Mouse (Mus musculus): ENCODE results near the gene Tomm7. TPM values are rescaled to one million over a fixed set of nuclear protein-coding genes. Genes with fewer than 3 reads are reported as not detected.
A peak's percentile ranks its signal among the peaks of the same experiment; 100 is the strongest.

The Tomm7 gene
- polyA plus RNA-seq, 1 experiment from 2014 or later = 118 TPM

DNA sequence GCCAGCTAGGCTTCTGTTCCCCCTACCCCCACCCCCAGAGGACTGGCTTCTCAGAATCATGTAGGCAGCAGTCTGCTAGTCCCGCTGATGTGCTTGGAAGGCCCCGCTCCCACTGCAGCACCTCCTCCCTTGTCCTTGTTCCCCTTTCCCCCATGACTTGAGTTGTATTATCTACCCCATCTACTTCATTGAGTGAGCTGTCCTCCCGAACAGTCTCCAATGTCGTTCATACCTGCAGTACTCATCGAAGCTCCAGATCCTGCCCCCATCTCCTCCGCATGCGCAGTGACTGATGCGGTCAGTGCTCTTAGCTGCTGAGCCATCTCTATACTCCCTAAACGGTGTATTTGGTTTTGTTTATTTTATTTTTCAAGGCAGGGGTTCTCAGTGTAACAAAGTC, 17.8 kb upstream of the Tomm7 start:
- no peak overlapping the region for H3K4me2 ChIP-seq (replicated peaks; ENCODE audit: low read depth)
- 86% methylated on average over 9 of the region's 9 CpGs for WGBS
- no peak overlapping the region for H3K27ac ChIP-seq (ENCODE audit: low read depth, low read length)
- no peaks in the 10 kb centered on the region for H3K27me3 ChIP-seq (replicated peaks; ENCODE audit: control insufficient read depth, insufficient read depth, low read length)
- TF ChIP-seq CTCF (IDR thresholded peaks at IDR 0.05; ENCODE audit: low read depth) = no peak
- H3K4me3 ChIP-seq (ENCODE audit: low read depth, low read length) = no peak overlapping the region
- H3K9ac ChIP-seq (ENCODE audit: low read depth, low read length) = no peak overlapping the region
- peaks cover 13% of the 10 kb centered on the region for H3K36me3 ChIP-seq (ENCODE audit: control insufficient read depth, insufficient read depth)
- no peaks in the 10 kb centered on the region for H3K9me3 ChIP-seq (ENCODE audit: control insufficient read depth)
- no peak for ATAC-seq
- H3K4me1 ChIP-seq (replicated peaks; ENCODE audit: control insufficient read depth, insufficient read depth, low read length) = no peaks in the 10 kb centered on the region

DNA sequence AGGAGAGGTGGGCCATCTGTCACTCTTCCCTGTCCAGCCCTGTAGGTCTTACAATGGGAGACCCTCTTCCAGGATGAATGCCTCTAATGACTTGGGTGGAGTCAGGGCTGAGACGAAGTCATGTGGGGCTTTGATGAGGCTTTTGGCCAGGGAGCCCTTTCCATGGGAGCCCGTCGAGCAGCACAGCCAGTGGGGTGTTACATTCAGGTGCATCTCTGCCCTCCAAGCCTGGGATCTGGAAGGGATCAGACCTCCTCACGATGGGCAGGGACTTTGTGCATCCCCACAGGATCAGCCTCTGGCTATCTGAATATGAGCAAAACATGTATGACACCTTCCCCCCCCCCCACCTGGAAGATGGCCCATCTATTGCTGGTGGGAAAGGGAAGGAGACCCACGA, 15.9 kb upstream of the Tomm7 start:
- H3K4me2 ChIP-seq (replicated peaks; ENCODE audit: low read depth) = no peak overlapping the region
- no peak for TF ChIP-seq CTCF (IDR thresholded peaks at IDR 0.05; ENCODE audit: low read depth)
- H3K36me3 ChIP-seq (ENCODE audit: control insufficient read depth, insufficient read depth) = peaks cover 28% of the 10 kb centered on the region
- 90% methylated on average over 5 of the region's 5 CpGs for WGBS
- no peak overlapping the region for H3K9ac ChIP-seq (ENCODE audit: low read depth, low read length)
- H3K4me1 ChIP-seq (replicated peaks; ENCODE audit: control insufficient read depth, insufficient read depth, low read length) = no peaks in the 10 kb centered on the region
- no peak overlapping the region for H3K4me3 ChIP-seq (ENCODE audit: low read depth, low read length)
- no peaks in the 10 kb centered on the region for H3K27me3 ChIP-seq (replicated peaks; ENCODE audit: control insufficient read depth, insufficient read depth, low read length)
- no peak for ATAC-seq
- H3K9me3 ChIP-seq (ENCODE audit: control insufficient read depth) = no peaks in the 10 kb centered on the region
- no peak overlapping the region for H3K27ac ChIP-seq (ENCODE audit: low read depth, low read length)

DNA sequence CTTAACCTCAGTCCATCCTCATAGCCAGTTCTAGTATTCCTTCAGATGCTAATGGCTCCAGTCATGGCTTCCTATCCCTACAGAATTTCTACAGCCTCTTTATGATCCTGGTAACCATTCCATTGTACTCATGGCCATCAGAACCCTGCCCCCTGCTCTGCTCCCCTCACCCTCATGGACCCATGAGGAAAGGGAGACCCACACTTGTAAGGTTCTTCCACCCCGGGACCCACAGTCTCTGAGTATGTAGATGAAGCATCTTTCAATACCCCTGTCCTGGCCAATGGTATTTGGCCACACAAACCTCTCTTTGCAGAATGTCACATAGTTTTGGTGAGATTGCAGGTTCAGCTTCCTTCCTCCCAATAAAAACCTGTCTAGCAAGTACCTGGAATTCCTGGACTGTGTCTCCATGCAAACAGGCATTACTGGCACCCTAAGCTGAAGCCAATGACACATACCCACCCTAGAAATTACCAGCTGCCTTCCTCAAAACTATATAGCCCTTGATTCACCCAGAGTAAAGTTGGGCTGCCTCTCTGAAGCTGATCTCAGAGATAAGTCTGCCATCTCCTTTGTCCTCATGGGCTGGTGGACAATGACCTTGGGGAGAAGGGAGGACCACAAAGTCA, 15.2 kb upstream of the Tomm7 start:
- H3K27me3 ChIP-seq (replicated peaks; ENCODE audit: control insufficient read depth, insufficient read depth, low read length) = no peaks in the 10 kb centered on the region
- H3K9ac ChIP-seq (ENCODE audit: low read depth, low read length) = no peak overlapping the region
- H3K4me1 ChIP-seq (replicated peaks; ENCODE audit: control insufficient read depth, insufficient read depth, low read length) = no peaks in the 10 kb centered on the region
- WGBS = 87% methylated on average over 1 of the region's 1 CpGs
- H3K36me3 ChIP-seq (ENCODE audit: control insufficient read depth, insufficient read depth) = peaks cover 32% of the 10 kb centered on the region
- no peak overlapping the region for H3K27ac ChIP-seq (ENCODE audit: low read depth, low read length)
- ATAC-seq = no peak
- TF ChIP-seq CTCF (IDR thresholded peaks at IDR 0.05; ENCODE audit: low read depth) = no peak
- no peak overlapping the region for H3K4me3 ChIP-seq (ENCODE audit: low read depth, low read length)
- no peaks in the 10 kb centered on the region for H3K9me3 ChIP-seq (ENCODE audit: control insufficient read depth)
- no peak overlapping the region for H3K4me2 ChIP-seq (replicated peaks; ENCODE audit: low read depth)

GRCm38 (mm10) chr5:23858643-23859042, 14.7 kb upstream of the Tomm7 start:
- Histone ChIP-seq H3K36me3 (ENCODE audit: control insufficient read depth, insufficient read depth) (peaks cover 37% of the 10 kb centered on the region), H3K9me3 (ENCODE audit: control insufficient read depth) (no peaks in the 10 kb centered on the region), H3K27ac (ENCODE audit: low read depth, low read length) (no peak overlapping the region), H3K9ac (ENCODE audit: low read depth, low read length) (no peak overlapping the region), H3K4me2 (replicated peaks; ENCODE audit: low read depth) (no peak overlapping the region), H3K4me1 (replicated peaks; ENCODE audit: control insufficient read depth, insufficient read depth, low read length) (no peaks in the 10 kb centered on the region), H3K4me3 (ENCODE audit: low read depth, low read length) (no peak overlapping the region), H3K27me3 (replicated peaks; ENCODE audit: control insufficient read depth, insufficient read depth, low read length) (no peaks in the 10 kb centered on the region)
- peak; percentile 71 for TF ChIP-seq CTCF (IDR thresholded peaks at IDR 0.05; ENCODE audit: low read depth)
- WGBS = 82% methylated on average over 7 of the region's 7 CpGs
- no peak for ATAC-seq

GRCm38 (mm10) chr5:23858001-23858400, 14.0 kb upstream of the Tomm7 start:
- Histone ChIP-seq H3K27me3 (replicated peaks; ENCODE audit: control insufficient read depth, insufficient read depth, low read length) (no peaks in the 10 kb centered on the region), H3K4me3 (ENCODE audit: low read depth, low read length) (no peak overlapping the region), H3K27ac (ENCODE audit: low read depth, low read length) (no peak overlapping the region), H3K9me3 (ENCODE audit: control insufficient read depth) (no peaks in the 10 kb centered on the region), H3K4me1 (replicated peaks; ENCODE audit: control insufficient read depth, insufficient read depth, low read length) (no peaks in the 10 kb centered on the region), H3K4me2 (replicated peaks; ENCODE audit: low read depth) (no peak overlapping the region), H3K9ac (ENCODE audit: low read depth, low read length) (no peak overlapping the region), H3K36me3 (ENCODE audit: control insufficient read depth, insufficient read depth) (peaks cover 38% of the 10 kb centered on the region)
- WGBS = 78% methylated on average over 3 of the region's 3 CpGs
- no peak for TF ChIP-seq CTCF (IDR thresholded peaks at IDR 0.05; ENCODE audit: low read depth)
- no peak for ATAC-seq

DNA sequence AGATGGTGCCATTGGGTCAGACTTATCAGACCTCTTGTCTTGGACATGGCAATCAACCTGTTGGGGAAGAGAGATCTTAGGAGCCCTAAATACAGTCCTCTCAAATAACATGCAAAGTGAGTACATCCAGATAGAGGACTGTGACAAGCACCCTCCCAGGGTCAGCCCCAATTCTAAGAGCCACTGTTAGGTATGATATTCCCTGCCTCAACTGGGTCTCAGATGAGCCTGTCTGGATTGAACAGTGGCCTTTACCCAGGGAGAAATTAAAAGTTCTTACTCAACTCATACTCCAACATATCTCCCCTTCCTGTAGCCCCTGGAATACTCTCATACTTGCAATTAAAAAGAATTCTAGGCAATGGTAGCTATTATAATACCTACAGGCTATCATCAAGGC, 13.2 kb upstream of the Tomm7 start:
- Histone ChIP-seq H3K4me2 (replicated peaks; ENCODE audit: low read depth) (no peak overlapping the region), H3K9me3 (ENCODE audit: control insufficient read depth) (no peaks in the 10 kb centered on the region), H3K4me3 (ENCODE audit: low read depth, low read length) (no peak overlapping the region), H3K4me1 (replicated peaks; ENCODE audit: control insufficient read depth, insufficient read depth, low read length) (no peaks in the 10 kb centered on the region), H3K9ac (ENCODE audit: low read depth, low read length) (no peak overlapping the region), H3K36me3 (ENCODE audit: control insufficient read depth, insufficient read depth) (peaks cover 38% of the 10 kb centered on the region), H3K27me3 (replicated peaks; ENCODE audit: control insufficient read depth, insufficient read depth, low read length) (no peaks in the 10 kb centered on the region), H3K27ac (ENCODE audit: low read depth, low read length) (no peak overlapping the region)
- ATAC-seq = no peak
- TF ChIP-seq CTCF (IDR thresholded peaks at IDR 0.05; ENCODE audit: low read depth) = no peak

- no peaks in the 10 kb centered on the region for H3K27me3 ChIP-seq (replicated peaks; ENCODE audit: control insufficient read depth, insufficient read depth, low read length)
- 96% methylated on average over 1 of the region's 1 CpGs for WGBS
- no peak overlapping the region for H3K9ac ChIP-seq (ENCODE audit: low read depth, low read length)
- no peak for ATAC-seq
- peaks cover 38% of the 10 kb centered on the region for H3K36me3 ChIP-seq (ENCODE audit: control insufficient read depth, insufficient read depth)
- H3K4me3 ChIP-seq (ENCODE audit: low read depth, low read length) = no peak overlapping the region
- no peaks in the 10 kb centered on the region for H3K4me1 ChIP-seq (replicated peaks; ENCODE audit: control insufficient read depth, insufficient read depth, low read length)
- H3K27ac ChIP-seq (ENCODE audit: low read depth, low read length) = no peak overlapping the region
- TF ChIP-seq CTCF (IDR thresholded peaks at IDR 0.05; ENCODE audit: low read depth) = no peak
- H3K4me2 ChIP-seq (replicated peaks; ENCODE audit: low read depth) = no peak overlapping the region
- no peaks in the 10 kb centered on the region for H3K9me3 ChIP-seq (ENCODE audit: control insufficient read depth)
Observed at GRCm38 (mm10) chr5:23856164-23856563, 12.2 kb upstream of the Tomm7 start.

Measured in intestine, postnatal 0 days (tissue).